Mouse (Mus musculus): ENCODE data around the gene Zfp422.

Zfp422 gene

DNA sequence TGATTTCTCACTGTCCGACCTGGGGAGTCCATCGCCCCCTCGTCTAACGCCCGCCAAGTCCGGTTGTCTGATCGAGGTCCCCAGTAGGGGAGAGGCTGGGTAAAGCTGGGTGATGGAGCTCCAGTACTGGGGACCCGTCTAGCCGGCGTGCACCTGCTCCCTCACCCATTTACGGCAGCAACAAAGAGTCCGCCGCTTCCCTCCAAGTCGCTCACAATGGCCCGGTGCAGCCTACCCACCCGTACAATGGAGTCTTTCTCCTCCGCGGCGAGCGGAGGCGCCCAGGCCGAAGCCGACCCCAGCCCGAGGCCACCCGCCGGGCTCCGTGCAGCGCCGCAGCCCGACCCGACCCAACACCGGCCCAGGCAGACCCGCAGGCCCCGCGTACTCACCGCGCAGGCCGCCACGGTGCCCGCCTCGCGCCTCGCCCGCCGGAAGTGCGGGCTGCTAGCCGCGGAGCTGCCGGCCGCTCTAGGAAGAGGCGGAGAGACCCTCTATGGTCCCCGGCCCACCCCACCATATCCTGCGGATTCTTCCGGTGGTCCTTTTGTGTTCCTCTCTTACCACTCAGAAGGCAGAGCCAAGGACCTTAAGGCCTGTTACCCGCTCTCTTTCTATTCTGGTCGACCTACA is at the start of gene Zfp422:
Gene Zfp422, minus strand, starts transcription at position 461 of the 633 bp plus-strand sequence.
- DNase-seq: peak; percentile 88

DNA sequence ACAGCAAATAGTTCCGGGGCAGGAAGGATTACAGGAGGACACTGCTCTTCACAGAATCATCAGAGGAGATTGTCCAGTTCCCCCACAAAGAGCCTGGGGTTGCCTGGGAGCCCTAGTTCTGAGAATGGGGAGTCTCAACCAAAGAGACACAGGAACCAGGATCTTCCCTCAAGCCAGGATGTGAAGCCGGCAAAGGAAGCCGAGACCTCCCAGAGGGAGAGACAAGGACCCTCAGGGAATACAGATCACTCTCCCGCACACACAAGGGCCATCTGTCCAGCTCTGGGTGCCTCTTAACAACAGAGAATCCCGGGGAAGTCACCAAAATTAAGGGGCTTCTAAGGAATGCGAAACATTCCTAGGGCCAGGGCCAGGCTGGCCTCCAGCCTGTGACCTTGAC is 48.5 kb upstream of the Zfp422 start:
- DNase-seq: no peak

DNA sequence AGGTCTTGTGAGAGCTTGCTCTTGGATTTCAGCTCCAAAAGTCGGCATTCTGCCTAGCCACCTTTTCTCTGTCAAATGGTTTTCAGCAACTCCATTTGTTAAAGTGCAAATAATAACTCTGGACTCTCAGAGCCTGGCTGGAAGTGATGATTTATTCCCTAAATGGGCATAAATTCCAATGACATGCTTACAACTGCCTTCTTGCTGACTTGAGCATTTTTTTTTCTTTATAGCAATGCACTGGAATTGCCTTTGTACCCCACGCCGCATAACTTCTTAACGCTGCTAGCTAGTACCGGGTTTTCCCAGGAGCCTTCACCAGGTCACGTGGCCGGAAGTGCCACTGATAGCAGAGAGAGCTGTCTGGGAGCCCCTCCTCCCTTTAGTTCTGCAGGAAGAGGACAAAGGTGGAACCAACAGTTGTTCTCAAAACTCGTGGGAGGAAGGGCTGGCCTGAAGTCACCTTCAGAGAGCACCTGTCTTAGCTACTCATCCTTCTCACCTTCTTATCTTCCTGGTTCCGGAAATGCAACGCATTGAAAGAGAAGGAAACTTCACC is 47.6 kb upstream of the Zfp422 start:
- no peak for DNase-seq

DNA sequence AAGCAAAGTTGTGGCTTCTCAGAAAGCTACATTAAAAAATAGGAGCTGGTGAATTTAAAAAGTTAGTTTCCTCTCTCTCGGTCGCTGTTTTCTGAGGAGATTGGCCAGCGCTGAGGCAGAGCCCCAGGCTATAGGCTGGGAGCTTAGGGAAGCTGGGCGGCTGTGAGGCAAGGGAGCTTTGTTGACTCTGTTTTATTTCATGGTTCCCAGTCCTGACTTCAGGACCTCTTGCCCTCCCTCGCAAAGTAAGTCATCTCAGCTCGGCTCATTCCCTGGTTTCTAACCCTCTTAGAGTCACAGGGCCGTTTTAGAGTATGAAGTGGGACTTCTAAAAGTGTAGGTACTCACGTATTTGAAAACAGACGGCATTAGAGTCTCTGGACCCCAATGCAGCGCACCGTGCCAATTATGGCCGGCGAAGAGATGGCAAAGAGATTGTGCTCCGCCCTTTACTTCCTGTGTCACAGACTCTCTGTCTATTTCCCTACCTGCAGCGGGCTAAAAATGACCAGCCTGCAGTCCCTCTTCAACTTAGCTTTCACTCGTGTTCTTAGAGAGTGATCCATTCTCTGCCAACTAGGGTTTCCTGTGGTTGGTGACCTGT is 45.6 kb upstream of the Zfp422 start:
- no peak for DNase-seq

DNA sequence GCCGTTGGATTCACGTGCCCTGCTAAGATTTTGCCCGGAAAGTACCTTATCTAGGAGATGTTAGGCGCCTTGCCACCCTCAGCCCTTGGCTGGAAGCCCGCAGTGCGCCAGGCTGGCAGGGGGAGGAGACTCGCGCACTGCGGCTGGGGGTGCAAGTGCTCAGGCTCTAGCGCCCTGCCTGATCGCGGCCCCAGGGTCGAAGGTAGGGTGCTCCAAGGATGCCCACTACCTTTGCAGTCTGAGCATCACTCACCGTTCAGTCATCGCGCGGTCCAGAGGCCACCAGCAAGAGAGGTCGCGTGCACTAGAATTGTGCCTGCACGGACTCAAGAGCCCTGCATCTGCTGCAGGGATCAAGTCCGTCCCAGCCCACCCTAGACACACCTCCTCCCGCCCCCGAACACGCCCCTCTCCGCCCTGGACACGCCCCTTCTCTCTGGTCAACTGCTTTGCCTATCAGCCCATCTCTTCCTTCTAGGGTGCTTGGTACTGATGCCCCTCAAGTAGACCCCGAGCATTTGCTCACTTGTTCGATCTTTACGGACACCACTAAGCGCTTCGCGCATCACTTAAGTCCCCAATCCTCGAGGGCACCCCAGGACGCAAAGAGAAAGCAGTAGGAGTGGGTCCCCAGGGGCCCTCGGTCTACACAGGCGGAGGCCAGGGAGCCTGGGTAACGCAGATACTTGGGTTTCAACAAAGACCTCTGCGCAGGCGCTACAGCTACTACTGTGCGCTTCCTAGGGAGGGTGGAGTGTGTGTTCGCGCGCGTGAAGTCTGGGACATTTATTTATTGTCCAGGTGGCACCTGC is 44.9 kb upstream of the Zfp422 start, which contains the start of gene Rassf4:
Gene Rassf4, minus strand, starts transcription at position 482 of the 812 bp plus-strand sequence.
- peak; percentile 80 for DNase-seq

DNA sequence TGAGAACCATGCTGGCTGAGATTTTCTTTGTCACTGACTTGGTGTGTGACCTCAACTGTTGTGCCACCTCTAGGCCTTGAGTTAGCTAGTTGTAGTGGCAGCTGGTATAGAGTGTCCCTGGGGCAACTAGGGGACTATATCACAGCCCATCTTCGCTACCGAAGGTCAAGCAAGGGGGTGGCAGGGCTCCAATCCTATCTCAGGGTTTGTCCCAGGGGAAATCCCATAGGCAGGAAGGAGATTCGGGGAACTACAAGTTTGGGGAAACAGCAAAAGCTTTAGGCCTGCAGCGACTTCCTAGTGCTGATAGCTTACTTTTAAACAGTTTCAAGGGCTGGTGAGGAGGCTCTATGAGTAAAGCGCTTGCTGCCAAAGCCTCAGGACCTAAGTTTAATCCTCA is 43.5 kb upstream of the Zfp422 start:
- no peak for DNase-seq

DNA sequence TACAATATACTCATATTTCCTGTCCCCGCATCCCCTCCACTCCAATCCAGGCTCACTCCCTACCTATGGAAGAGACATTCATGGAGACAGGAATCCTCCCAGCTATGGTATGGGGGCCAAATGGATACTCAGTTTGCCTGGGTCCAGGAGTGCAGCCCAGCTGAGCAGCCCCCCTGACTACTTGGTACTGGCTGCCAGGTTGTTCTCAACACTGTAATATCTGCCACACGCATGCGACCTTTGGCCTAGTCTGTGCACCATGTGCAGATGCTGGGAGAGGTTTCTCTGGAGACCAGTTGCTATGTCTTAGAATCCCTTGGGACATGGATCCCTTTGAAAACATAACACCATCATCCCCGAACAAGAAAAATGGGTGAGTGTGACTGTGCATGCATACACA is 43.0 kb upstream of the Zfp422 start:
- DNase-seq: no peak

DNA sequence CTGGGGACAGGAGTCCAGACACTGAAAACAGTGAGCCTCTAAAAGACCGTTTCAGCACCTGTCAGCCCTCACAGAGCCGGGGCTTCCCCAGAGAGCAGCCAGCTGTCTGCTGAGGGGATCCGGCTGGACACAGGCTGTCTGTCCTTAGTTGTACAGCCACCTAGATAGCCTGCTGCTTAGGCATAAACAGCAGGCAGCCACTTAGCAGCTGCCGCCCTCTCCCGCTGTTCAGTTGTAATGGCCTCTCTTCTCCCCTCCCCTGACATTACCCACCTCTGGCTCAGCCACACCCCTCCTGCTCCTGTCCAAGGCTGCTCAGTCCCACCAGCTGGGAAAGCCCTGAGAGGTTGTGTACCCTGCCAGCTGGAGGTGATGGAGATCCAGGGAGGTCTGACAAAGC is 42.2 kb upstream of the Zfp422 start:
- no peak for DNase-seq

DNA sequence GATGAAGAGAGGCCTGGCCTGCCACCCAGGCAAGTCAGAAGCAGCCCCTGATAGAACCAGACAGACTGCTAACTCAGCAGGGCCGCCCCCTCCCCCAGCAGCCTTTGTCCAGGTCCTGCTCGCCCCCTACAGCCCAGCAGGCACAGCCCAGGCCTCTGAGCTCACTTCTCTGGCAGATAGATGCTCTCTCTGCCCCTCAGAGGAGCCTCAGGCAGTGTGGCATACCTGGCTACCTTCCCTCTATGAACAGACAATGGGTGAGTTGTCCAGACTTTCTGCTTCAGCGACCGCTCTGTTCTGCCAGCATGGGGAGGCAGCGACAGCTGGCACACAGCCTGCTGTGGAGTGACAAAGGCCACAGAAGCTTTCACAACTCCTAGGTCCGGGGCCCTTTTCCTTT is 41.3 kb upstream of the Zfp422 start:
- DNase-seq: no peak

DNA sequence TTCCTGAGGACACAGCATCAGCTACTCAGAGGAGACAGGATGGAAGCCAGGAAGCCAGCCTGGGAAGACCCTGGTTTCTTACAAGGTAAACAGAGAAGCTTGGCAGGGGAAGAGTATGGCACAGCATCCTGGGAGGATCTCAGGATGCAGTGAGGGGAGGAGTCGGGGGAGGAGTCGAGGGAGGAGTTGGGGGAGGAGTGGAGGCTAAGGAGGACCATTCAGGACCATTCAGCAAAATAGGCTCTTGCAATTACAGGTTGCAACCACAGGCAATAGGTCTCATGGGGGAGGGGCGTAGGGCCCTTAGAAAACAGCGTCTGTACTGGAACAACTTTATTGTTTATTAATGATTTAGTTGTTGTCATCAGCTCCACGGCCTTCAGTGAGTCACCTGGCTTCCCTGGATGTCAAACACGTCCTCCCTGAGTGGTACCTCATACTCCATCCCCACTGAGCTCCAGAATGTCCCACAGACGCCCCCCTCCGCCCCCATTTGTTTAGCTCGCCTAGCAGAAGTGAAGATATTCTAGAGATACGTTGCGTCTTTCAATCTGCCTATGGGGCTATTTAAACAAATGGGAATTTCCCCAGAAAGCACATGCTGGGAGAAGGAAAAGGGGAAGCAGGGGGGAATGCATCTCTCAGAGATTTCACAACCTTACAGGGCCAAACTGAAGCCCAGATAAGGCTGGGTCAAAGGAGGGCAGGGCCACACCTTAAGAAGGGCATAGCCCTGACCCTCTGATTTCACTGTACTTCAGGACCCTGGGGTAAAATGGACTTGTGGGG is 40.1 kb upstream of the Zfp422 start:
- no peak for DNase-seq

DNA sequence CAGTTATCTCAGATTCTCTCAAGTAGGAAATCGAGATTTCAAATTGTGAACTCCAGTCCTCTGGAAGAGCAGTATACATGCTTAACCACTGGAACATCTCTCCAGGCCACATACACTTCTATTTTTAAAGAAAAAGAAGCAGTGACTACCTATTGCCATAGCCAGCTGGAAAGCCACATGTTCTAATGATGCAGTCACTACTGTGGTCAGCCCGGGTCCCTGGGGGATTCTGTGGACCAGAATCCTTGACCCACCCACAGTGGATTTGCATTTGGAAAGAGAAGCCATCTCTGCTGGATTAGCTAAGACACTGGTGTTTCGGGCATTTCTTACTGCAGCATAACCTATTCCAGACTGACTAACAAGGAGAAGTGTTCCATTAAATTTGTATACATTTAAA is 38.6 kb upstream of the Zfp422 start:
- no peak for DNase-seq

DNA sequence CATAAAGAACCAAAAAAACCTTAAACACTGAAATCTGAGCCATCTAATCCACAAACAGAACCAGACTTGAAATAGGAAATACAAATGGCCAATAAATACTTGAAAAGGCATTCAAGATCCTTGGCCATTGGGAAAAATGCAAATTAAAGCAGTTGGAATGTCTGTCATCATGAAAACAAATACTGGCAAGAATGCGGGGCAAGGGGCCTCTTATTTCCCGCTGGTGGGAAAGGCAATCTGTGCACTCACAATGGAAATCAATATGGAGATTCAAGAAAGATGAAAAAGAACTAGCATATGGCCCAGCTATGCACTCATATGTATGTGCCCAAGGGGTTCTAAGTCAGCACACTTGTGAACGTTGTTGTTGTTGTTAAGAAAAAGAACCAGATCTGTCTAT is 38.1 kb upstream of the Zfp422 start:
- DNase-seq: no peak

DNA sequence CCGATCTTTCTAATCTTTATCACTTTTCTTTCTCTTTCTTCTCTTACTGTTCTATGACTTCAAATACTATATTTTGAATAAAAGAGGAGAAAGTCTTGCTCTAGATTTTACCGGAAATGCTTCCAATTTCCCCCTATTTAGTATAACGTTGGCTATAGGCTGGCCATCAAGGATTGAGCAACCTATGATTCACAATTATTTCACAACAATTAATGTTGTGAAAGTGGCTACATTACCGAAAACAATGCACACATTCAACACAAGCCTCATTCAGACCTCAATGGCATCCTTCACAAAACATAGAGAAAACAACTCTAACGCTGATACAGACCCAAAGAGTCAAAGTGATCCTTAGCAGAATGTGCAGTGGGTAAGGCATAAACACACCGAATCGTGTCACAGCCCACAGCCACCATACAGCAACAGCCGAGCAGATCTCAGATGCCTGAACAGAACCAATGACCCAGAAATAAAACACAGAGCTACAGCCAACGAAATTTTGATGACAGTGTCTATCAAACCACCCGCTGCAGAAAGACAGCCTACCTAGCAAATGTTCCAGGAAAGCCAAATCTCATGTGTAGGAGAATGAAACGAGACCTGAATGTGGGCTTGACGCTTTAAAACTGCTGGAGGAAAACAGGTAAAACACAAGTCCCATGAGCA is 37.4 kb upstream of the Zfp422 start:
- DNase-seq: no peak

DNA sequence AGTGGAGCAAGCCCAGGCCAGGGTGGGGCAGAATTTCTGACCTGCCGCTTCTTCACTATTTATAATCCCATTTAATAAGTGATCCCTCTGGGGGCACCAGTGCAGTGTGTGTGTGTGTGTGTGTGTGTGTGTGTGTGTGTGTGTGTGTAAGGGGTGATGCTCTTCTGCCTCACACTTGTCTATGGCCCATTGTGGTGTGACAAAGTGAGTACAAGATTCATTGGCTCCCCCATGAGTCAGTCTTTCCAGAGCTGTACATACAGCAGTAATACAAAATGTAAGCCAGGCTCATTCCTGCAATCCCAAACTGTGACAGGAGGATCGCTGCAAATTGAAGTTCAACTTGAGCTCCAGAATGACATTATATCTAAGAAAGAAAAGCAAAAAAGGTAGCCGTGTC is 36.0 kb upstream of the Zfp422 start:
- DNase-seq: no peak

DNA sequence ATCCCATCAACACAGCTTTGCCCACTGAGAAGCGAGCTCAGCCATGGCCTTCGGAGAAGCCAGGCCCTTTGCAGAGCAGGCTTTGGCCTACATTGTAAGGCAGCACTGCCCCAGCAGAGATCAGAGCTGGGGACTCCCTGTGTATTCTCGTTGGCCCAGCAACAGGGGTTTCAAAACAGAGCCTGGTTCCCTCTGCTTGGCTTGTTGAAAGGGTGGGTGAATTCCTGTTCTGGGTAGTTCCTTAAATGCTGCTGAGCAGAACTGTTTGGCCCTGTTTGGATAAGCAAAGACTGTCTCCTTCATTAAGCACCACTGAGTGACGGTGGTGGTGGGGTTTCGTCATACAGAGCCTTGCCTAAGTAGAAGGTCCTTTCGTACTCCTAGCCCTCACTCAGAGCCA is 35.2 kb upstream of the Zfp422 start:
- DNase-seq: no peak

DNA sequence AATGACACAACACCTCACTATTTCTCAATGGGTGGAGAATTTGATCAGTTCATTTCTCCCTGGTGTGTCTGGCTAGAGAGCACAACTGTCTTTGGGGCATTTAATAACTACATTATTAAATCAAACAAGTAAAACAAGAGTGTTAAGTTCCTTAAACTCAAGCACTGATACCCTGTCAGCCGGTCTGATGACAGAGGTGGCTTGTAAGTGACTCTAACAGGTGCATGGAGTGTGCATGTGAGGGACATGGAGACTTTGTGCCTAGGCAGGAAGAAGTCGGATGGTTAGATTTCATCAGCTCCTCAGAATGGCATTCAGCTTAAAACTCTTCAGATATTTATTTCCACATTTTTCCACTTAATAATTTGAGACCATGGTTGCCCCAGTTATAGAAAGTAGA is 34.6 kb upstream of the Zfp422 start:
- DNase-seq: no peak

DNA sequence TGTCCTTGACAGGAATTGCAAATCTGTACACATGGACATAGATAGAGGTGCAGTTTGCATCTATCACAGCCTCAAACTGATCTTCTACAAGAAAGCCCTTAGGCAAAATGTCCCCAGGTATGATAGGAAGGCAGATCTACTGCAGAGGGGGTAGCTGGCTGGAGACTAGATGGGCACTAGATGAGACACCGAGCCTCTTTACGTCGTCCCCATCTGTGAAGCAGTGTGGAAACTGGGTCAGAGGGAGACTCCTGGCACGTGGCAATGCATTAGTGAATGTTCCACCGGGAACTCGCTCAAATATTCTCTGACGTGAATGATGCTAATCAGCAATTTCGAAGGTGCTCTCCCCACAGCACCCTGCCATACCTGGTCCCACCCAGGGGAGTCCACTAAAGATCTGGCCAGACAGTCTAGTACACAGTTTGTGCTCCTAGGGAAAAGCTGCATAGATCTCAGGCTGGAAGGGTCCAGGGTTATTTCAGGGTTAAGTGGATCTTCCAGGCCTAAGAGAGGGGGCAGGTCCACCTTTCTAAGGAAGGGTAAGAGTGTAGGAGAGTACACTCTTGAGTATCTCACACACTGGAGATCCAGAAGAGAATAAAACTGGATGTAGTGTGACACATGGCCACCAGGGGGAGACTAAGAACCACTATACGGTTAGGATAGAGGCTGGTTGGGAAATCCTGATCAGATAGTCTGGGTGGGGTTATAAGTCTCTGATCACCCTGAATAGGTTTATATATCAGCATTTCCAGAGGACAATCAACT is 25.1 kb upstream of the Zfp422 start:
- peak; percentile 49 for DNase-seq

DNA sequence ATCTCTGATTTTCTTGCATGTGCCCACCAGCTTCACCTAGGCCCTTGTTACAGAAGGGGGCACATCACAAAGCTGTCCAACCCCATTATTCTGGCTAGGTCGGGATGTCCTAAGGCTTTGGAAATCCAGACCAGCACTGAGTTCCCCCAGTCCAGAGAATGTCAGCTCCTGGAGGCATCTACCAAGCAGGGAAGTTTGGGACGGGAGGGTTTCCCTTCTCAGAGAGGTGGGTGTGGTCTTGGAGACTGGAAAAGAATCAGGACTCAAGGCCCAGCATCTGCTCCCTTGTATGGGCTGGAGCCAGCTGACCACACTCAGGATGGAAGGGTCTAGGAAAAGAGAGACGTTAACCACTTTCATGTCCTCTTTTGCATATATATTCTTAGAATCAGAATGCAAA is 24.4 kb upstream of the Zfp422 start:
- DNase-seq: no peak

DNA sequence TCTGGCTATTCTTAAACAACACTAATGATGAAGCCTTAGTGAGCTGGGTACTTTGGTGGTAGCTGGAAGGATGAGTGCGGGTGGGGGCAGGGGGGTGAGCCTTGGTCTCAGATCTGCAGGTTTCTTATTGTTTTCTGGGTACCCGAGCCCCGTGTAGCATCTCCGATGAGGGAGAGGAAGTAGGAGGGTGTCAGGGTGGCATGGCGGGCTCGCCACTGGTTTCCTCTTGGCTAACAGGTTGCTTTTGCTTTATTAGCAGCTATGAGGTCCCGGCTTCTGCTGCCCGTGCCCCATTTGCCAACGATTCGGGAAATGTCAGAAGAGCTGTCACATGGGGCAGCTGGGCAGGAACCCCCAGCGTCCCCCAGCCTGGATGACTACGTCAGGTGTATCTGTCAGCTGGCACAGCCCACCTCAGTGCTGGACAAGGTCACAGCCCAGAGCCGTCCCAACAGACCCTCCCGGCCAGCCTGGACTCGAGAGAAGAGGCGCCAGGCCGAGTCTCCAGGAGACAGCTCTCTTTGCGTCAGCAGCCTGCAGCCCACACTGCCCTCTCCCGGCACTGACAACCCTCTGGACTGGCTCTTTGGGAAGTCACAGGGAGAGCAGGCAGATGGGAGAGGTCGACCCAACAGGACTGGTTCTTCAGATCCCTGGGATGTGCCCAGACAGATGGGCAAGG is 22.8 kb upstream of the Zfp422 start:
- DNase-seq: no peak

DNA sequence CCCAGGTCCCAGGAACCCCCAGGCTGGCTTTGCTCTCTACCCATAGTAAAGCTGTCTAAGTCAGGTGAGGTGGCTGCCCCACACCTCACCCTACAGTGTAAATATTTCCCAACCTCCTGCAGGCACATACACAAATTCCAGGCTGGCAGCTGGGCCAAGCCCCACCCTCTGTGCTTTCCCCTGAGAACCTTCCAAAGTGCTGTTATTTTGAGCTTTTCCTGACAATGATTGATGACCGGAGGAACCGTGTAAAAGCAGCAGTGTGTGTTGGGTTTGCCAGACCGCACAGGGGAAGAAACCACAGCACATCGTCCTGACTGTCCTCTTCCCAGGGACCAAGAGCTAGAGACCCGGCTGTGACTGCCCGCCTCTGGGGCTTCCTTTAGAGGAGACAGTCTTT is 21.6 kb upstream of the Zfp422 start, which contains the start of gene Depp1:
Gene Depp1, plus strand, starts transcription at position 204 of the 400 bp plus-strand sequence.
- no peak for DNase-seq

DNA sequence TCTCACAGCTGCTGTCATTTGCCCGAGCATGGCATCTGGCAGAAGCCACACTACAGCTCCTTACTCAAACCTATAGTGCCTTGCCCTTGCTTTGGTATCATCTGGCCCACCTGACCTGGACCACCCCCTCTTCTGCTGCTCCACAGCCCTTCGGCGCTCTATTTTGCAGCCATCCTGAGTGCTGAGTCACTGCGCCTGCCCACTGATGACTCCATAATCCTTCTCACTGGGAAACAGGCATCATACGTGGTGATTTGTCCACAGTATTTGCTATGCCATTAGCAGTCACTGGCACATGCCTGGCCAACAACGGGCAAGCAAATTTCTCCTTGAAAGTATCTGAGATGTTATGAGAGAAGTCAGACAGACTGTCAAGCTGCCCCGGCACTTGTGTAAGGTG is 21.0 kb upstream of the Zfp422 start:
- no peak for DNase-seq

Measured in thymus, postnatal 14 days (tissue).